Mouse (Mus musculus) neural tube, embryonic 12.5 days (tissue): ENCODE data around the gene Tmem131. TPM values are rescaled to one million over a fixed set of nuclear protein-coding genes. Genes with fewer than 3 reads are reported as not detected.
"Not testable (repeated sequence)": the region's sequence is repeated elsewhere in the genome, so short reads cannot be mapped to it uniquely, and the experiment has no call there.

ENCODE experiments used
- ATAC-seq: fragments of 200-750 bp; cut with Nextera tagmentation; 2 replicates; pipeline ENCODE4 v1.8.0; 2017; ENCODE audit warnings: low read depth, mild to moderate bottlenecking, moderate TSS enrichment, moderate library complexity; ENCODE audit not compliant: low FRiP score
- H3K27ac ChIP-seq: fragments of 300-500 bp; sonication (generic); 2 replicates; pipeline ENCODE4 v1.5.1; 2016
- H3K27me3 ChIP-seq: fragments of 300-500 bp; sonication (generic); replicated peaks from 2 replicates; pipeline ENCODE4 v1.6.1; 2016; ENCODE audit warnings: mild to moderate bottlenecking
- H3K36me3 ChIP-seq: fragments of 300-500 bp; sonication (generic); 2 replicates; pipeline ENCODE4 v1.6.1; 2016; ENCODE audit warnings: mild to moderate bottlenecking
- H3K4me1 ChIP-seq: fragments of 300-500 bp; sonication (generic); 2 replicates; pipeline ENCODE4 v1.6.1; 2016
- H3K4me2 ChIP-seq: fragments of 300-500 bp; sonication (generic); replicated peaks from 2 replicates; pipeline ENCODE4 v1.6.1; 2016; ENCODE audit warnings: mild to moderate bottlenecking
- H3K4me3 ChIP-seq: fragments of 300-500 bp; sonication (generic); 2 replicates; pipeline ENCODE4 v1.5.1; 2016
- H3K9ac ChIP-seq: fragments of 300-500 bp; sonication (generic); 2 replicates; pipeline ENCODE4 v1.6.1; 2016; ENCODE audit warnings: mild to moderate bottlenecking
- H3K9me3 ChIP-seq: fragments of 300-500 bp; sonication (generic); 2 replicates; pipeline ENCODE4 v1.6.1; 2016; ENCODE audit warnings: mild to moderate bottlenecking
- WGBS: fragments of 180-500 bp; shearing (Covaris S2); methylation state at CpG from one replicate; pipeline ENCODE4 v1.1.7; 2016; 5-methylcytosine and 5-hydroxymethylcytosine counted together
- polyA plus RNA-seq: library from polyadenylated mRNA; unstranded; fragments of >200 nt; fragmentation: Nextera tagmentation; extraction: Ambion mirVana; gene quantifications from 2 replicates; pipeline ENCODE4 v1.2.1, GENCODE M21; 2016

The Tmem131 gene
- polyA plus RNA-seq, 1 experiment from 2014 or later: 18.3 TPM

- H3K4me3 ChIP-seq: no peak overlapping the region
- H3K36me3 ChIP-seq: peaks cover 38% of the 10 kb centered on the region
- H3K9ac ChIP-seq: no peak overlapping the region
- ATAC-seq: no peak
- no peak overlapping the region for H3K4me2 ChIP-seq
- 86% methylated on average over 12 of the region's 12 CpGs for WGBS
- H3K9me3 ChIP-seq: no peaks in the 10 kb centered on the region
- H3K27ac ChIP-seq: no peak overlapping the region
- H3K27me3 ChIP-seq: no peaks in the 10 kb centered on the region
- H3K4me1 ChIP-seq: no peaks in the 10 kb centered on the region
Measured at GRCm38 (mm10) chr1:36836274-36836954, 107.1 kb downstream of the Tmem131 start.

- Histone ChIP-seq H3K4me2 (no peak overlapping the region), H3K36me3 (peaks cover 32% of the 10 kb centered on the region), H3K9me3 (no peaks in the 10 kb centered on the region), H3K27ac (no peak overlapping the region), H3K9ac (no peak overlapping the region), H3K4me3 (no peak overlapping the region), H3K27me3 (no peaks in the 10 kb centered on the region), H3K4me1 (no peaks in the 10 kb centered on the region)
- 93% methylated on average over 3 of the region's 3 CpGs for WGBS
- ATAC-seq: no peak
Measured at GRCm38 (mm10) chr1:36835593-36835992, 107.9 kb downstream of the Tmem131 start.

GRCm38 (mm10) chr1:36834090-36834489 lies 109.4 kb downstream of the Tmem131 start:
- no peak for ATAC-seq
- 86% methylated on average over 7 of the region's 7 CpGs for WGBS

DNA sequence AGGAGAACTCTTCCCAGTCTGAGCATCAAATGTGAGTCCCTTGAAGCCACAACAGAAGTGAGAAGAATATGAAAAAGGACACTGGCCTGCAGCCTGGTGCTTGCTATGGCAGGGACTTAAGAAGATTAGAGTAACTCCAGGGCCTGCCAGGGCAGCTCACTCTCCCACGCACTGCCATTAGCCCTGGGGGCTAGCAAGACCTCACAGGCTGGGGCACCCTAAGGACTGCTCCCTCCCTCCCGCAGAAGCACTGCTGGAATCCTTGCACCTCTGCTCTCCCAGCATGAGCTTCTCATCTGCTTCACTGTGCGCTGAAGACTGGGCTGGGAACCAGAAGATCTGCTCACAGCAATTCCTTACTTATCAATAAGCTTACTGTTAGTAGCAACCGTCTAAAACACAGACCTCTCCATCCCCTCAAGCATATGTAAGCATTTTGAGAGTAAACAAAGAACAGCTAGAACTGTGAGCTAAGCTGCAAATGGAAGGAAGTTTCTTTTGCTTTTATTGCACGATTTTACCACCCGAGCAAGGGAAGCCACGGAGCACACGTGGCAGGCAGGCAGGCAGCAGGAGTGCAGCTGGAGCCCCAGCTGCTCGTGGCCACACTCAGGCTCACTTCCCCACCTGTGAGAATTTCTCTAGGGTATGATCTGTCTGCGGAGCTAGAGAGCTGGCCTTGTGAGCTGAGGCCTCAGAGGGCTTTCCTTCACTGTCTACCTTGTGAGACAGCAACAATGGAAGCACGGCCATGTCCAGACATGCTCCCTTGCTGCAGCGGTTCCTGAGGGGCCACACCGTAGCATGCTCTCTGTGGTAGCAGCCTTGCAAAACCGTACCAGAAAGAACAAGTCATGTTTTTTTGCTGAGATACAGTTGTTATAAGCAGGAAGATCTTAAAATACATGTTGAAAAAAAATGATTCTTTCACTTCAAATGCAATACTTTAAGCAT lies 112.3 kb downstream of the Tmem131 start:
- Histone ChIP-seq H3K4me2 (no peak overlapping the region), H3K4me3 (no peak overlapping the region), H3K4me1 (no peaks in the 10 kb centered on the region), H3K27ac (no peak overlapping the region), H3K9ac (no peak overlapping the region), H3K36me3 (peaks cover 42% of the 10 kb centered on the region), H3K27me3 (no peaks in the 10 kb centered on the region), H3K9me3 (no peaks in the 10 kb centered on the region)
- ATAC-seq: no peak
- WGBS: 63% methylated on average over 14 of the region's 14 CpGs

More at GRCm38 (mm10) chr1:36834090-36834489, 109.4 kb downstream of the Tmem131 start:
- H3K4me3 ChIP-seq: no peak overlapping the region
- no peaks in the 10 kb centered on the region for H3K9me3 ChIP-seq
- H3K9ac ChIP-seq: no peak overlapping the region
- no peaks in the 10 kb centered on the region for H3K4me1 ChIP-seq
- no peaks in the 10 kb centered on the region for H3K27me3 ChIP-seq
- H3K4me2 ChIP-seq: no peak overlapping the region
- no peak overlapping the region for H3K27ac ChIP-seq
- peaks cover 32% of the 10 kb centered on the region for H3K36me3 ChIP-seq

DNA sequence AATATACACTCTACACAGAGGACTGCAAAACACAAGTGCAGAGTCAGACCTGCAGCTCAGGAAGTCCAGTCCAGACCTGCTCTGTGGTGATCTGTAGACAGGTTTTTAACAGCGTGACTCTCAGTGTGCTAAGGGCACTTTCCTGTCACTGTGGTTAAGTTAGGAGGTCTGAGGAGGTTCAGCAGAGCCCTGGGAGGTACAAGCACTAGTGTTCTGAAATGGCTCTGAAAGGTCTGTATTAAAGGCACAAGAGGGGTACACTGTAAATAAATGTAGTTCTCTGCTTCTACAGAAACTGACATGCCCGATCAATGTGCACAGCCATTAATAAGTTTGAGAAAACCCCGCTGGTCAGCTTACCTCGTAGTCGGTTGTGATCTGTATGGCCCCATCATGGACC lies 119.1 kb downstream of the Tmem131 start:
- Histone ChIP-seq H3K4me1 (no peaks in the 10 kb centered on the region), H3K4me2 (no peak overlapping the region), H3K9me3 (no peaks in the 10 kb centered on the region), H3K4me3 (no peak overlapping the region), H3K9ac (no peak overlapping the region), H3K27me3 (no peaks in the 10 kb centered on the region), H3K36me3 (peaks cover 62% of the 10 kb centered on the region), H3K27ac (no peak overlapping the region)
- no peak for ATAC-seq
- 97% methylated on average over 5 of the region's 5 CpGs for WGBS

- peaks cover 79% of the 10 kb centered on the region for H3K36me3 ChIP-seq
- not testable (repeated sequence) for ATAC-seq, H3K27me3 ChIP-seq, H3K9ac ChIP-seq, H3K9me3 ChIP-seq, H3K4me2 ChIP-seq, H3K27ac ChIP-seq, H3K4me1 ChIP-seq, H3K4me3 ChIP-seq
- WGBS: 87% methylated on average over 4 of the region's 4 CpGs
Measured at GRCm38 (mm10) chr1:36821918-36822317, 121.5 kb downstream of the Tmem131 start.

- Histone ChIP-seq H3K27me3 (no peaks in the 10 kb centered on the region), H3K4me3 (no peak overlapping the region), H3K4me1 (no peaks in the 10 kb centered on the region), H3K4me2 (no peak overlapping the region), H3K9me3 (no peaks in the 10 kb centered on the region), H3K27ac (no peak overlapping the region), H3K9ac (no peak overlapping the region), H3K36me3 (peaks cover 80% of the 10 kb centered on the region)
- no peak for ATAC-seq
- WGBS: 96% methylated on average over 6 of the region's 6 CpGs
Measured at GRCm38 (mm10) chr1:36815166-36815565, 128.3 kb downstream of the Tmem131 start.

- Histone ChIP-seq H3K9me3 (no peaks in the 10 kb centered on the region), H3K36me3 (peaks cover 83% of the 10 kb centered on the region), H3K27ac (no peak overlapping the region), H3K9ac (no peak overlapping the region), H3K4me1 (no peaks in the 10 kb centered on the region), H3K4me3 (no peak overlapping the region), H3K27me3 (no peaks in the 10 kb centered on the region), H3K4me2 (no peak overlapping the region)
- no peak for ATAC-seq
- 80% methylated on average over 5 of the region's 5 CpGs for WGBS
Measured at GRCm38 (mm10) chr1:36814271-36814903, 129.1 kb downstream of the Tmem131 start.

DNA sequence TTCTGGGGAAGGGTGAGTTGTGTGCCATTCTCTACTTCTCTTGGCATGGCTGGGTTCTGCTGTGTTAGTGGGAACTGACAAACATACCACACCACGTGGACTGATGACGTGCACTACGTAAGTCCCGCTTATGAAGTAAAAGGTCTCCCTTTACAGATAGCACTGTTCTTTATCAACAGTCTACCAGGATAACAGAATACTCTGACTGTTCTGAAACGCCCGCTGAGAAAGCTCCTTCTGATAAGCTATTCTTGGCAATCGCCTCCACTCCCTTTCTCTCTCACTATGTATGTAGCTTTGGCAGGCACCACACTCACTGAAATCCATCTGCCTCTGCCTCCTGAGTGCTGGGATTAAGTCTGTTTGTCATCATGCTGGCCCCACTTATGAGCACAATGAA lies 130.1 kb downstream of the Tmem131 start:
- Histone ChIP-seq H3K4me3 (no peak overlapping the region), H3K36me3 (peaks cover 83% of the 10 kb centered on the region), H3K27me3 (no peaks in the 10 kb centered on the region), H3K4me1 (no peaks in the 10 kb centered on the region), H3K4me2 (no peak overlapping the region), H3K27ac (no peak overlapping the region), H3K9me3 (no peaks in the 10 kb centered on the region), H3K9ac (no peak overlapping the region)
- ATAC-seq: no peak
- 93% methylated on average over 7 of the region's 7 CpGs for WGBS

- Histone ChIP-seq H3K9ac (no peak overlapping the region), H3K9me3 (no peaks in the 10 kb centered on the region), H3K4me1 (no peaks in the 10 kb centered on the region), H3K27me3 (no peaks in the 10 kb centered on the region), H3K36me3 (peaks cover 83% of the 10 kb centered on the region), H3K4me2 (no peak overlapping the region), H3K27ac (no peak overlapping the region), H3K4me3 (no peak overlapping the region)
- WGBS: 99% methylated on average over 7 of the region's 7 CpGs
- ATAC-seq: no peak
Measured at GRCm38 (mm10) chr1:36811806-36812205, 131.7 kb downstream of the Tmem131 start.

- WGBS: 95% methylated on average over 14 of the region's 14 CpGs
- Histone ChIP-seq H3K4me3 (no peak overlapping the region), H3K27me3 (no peaks in the 10 kb centered on the region), H3K27ac (no peak overlapping the region), H3K4me2 (no peak overlapping the region), H3K9me3 (no peaks in the 10 kb centered on the region), H3K4me1 (no peaks in the 10 kb centered on the region), H3K36me3 (peaks cover 90% of the 10 kb centered on the region), H3K9ac (no peak overlapping the region)
- no peak for ATAC-seq
Measured at GRCm38 (mm10) chr1:36807782-36808565, 135.5 kb downstream of the Tmem131 start.
